Mouse (Mus musculus) liver, adult 2 months (tissue): ENCODE measurements around the gene Adamtsl1. TPM values are rescaled to one million over a fixed set of nuclear protein-coding genes. Genes with fewer than 3 reads are reported as not detected.

Experiments
- DNase-seq: peaks from one replicate; pipeline ENCODE4 v3.0.0-alpha.2; 2011; ENCODE audit warnings: low read depth, low spot score; ENCODE audit errors: extremely low read depth
- H3K27ac ChIP-seq: fragments of 200-500 bp; replicated peaks from 2 replicates; pipeline ENCODE4 v1.5.1; 2012; ENCODE audit warnings: low read depth, mild to moderate bottlenecking, control low read depth, inconsistent platforms, low read length; ENCODE audit not compliant: insufficient read depth
- H3K27me3 ChIP-seq: fragments of 200-500 bp; 2 replicates; pipeline ENCODE4 v1.6.1; 2012; ENCODE audit warnings: mild to moderate bottlenecking, moderate library complexity, low read length, inconsistent platforms; ENCODE audit not compliant: control insufficient read depth, insufficient read depth
- H3K36me3 ChIP-seq: fragments of 200-500 bp; 2 replicates; pipeline ENCODE4 v1.6.1; 2012; ENCODE audit warnings: low read length, inconsistent platforms; ENCODE audit not compliant: control insufficient read depth, insufficient read depth
- H3K4me1 ChIP-seq: fragments of 200-500 bp; 2 replicates; pipeline ENCODE4 v1.6.1; 2011; ENCODE audit warnings: low read length; ENCODE audit not compliant: control insufficient read depth, insufficient read depth
- H3K4me3 ChIP-seq: fragments of 200-500 bp; 2 replicates; pipeline ENCODE4 v1.5.1; 2011; ENCODE audit warnings: low read depth, mild to moderate bottlenecking, control low read depth, low read length, moderate library complexity; ENCODE audit not compliant: insufficient read depth
- H3K79me2 ChIP-seq: fragments of 200-500 bp; 2 replicates; pipeline ENCODE4 v1.6.1; 2012; ENCODE audit warnings: inconsistent platforms, mild to moderate bottlenecking, low read length, moderate library complexity; ENCODE audit not compliant: control insufficient read depth, insufficient read depth
- H3K9ac ChIP-seq: fragments of 200-500 bp; 2 replicates; pipeline ENCODE4 v1.6.1; 2012; ENCODE audit warnings: low read depth, mild to moderate bottlenecking, control low read depth, inconsistent platforms, low read length
- CTCF ChIP-seq: fragments of 200-500 bp; IDR thresholded peaks from 2 replicates; pipeline ENCODE4 v1.5.1; 2011; ENCODE audit warnings: low read depth, low read length, control low read depth
- POLR2A ChIP-seq: fragments of 200-500 bp; IDR thresholded peaks from 2 replicates; pipeline ENCODE4 v1.6.1; 2011; ENCODE audit warnings: low read length, control low read depth; ENCODE audit not compliant: insufficient read depth; ENCODE audit errors: extremely low read depth
- WGBS: fragments of 180-500 bp; shearing (Covaris S2); methylation state at CpG from one replicate; pipeline ENCODE4 v1.1.7; 2018; 5-methylcytosine and 5-hydroxymethylcytosine counted together
- polyA plus RNA-seq: library from polyadenylated mRNA; depleted of rRNA; stranded (reverse); fragments of >200 nt; gene quantifications from 2 replicates; pipeline ENCODE4 v1.2.3, GENCODE M21; 2012
- total RNA-seq: library from RNA; depleted of rRNA; stranded (reverse); fragments of >200 nt; gene quantifications from 2 replicates; pipeline ENCODE4 v1.2.3, GENCODE M21; 2014

Gene Adamtsl1
- total and polyA plus RNA-seq, 2 experiments: 0.61 to 0.65 TPM

GRCm38 (mm10) chr4:85939460-85939859 lies 425.5 kb downstream of the Adamtsl1 start:
- H3K27ac ChIP-seq: no peak overlapping the region
- WGBS: 60% methylated on average over 5 of the region's 5 CpGs
- H3K9ac ChIP-seq: no peak overlapping the region
- DNase-seq: no peak
- H3K4me3 ChIP-seq: no peak overlapping the region
- H3K79me2 ChIP-seq: no peaks in the 10 kb centered on the region
- H3K4me1 ChIP-seq: no peaks in the 10 kb centered on the region
- no peaks in the 10 kb centered on the region for H3K36me3 ChIP-seq
- no peaks in the 10 kb centered on the region for H3K27me3 ChIP-seq
- TF ChIP-seq CTCF (no peak), POLR2A (no peak)

- Histone ChIP-seq H3K4me1 (no peaks in the 10 kb centered on the region), H3K27me3 (no peaks in the 10 kb centered on the region), H3K27ac (no peak overlapping the region), H3K4me3 (no peak overlapping the region), H3K36me3 (no peaks in the 10 kb centered on the region), H3K79me2 (no peaks in the 10 kb centered on the region), H3K9ac (no peak overlapping the region)
- TF ChIP-seq CTCF (no peak), POLR2A (no peak)
- DNase-seq: no peak
- WGBS: 83% methylated on average over 2 of the region's 2 CpGs
These were observed 427.9 kb downstream of the Adamtsl1 start for GRCm38 (mm10) chr4:85941857-85942256.

- Histone ChIP-seq H3K36me3 (no peaks in the 10 kb centered on the region), H3K27ac (no peak overlapping the region), H3K27me3 (no peaks in the 10 kb centered on the region), H3K79me2 (no peaks in the 10 kb centered on the region), H3K4me1 (no peaks in the 10 kb centered on the region), H3K9ac (no peak overlapping the region), H3K4me3 (no peak overlapping the region)
- DNase-seq: no peak
- 69% methylated on average over 4 of the region's 4 CpGs for WGBS
- TF ChIP-seq POLR2A (no peak), CTCF (no peak)
These were observed 439.6 kb downstream of the Adamtsl1 start for GRCm38 (mm10) chr4:85953590-85953989.

GRCm38 (mm10) chr4:85955387-85955786 lies 441.4 kb downstream of the Adamtsl1 start:
- TF ChIP-seq CTCF: no peak
- TF ChIP-seq POLR2A: no peak
- Histone ChIP-seq H3K4me1 (no peaks in the 10 kb centered on the region), H3K36me3 (no peaks in the 10 kb centered on the region), H3K79me2 (no peaks in the 10 kb centered on the region), H3K9ac (no peak overlapping the region), H3K4me3 (no peak overlapping the region), H3K27ac (no peak overlapping the region), H3K27me3 (no peaks in the 10 kb centered on the region)
- WGBS: 79% methylated on average over 3 of the region's 3 CpGs
- no peak for DNase-seq

- WGBS: 83% methylated on average over 4 of the region's 4 CpGs
- no peaks in the 10 kb centered on the region for H3K79me2 ChIP-seq
- H3K27ac ChIP-seq: no peak overlapping the region
- no peaks in the 10 kb centered on the region for H3K27me3 ChIP-seq
- no peak for DNase-seq
- TF ChIP-seq CTCF (no peak), POLR2A (no peak)
- no peak overlapping the region for H3K4me3 ChIP-seq
- no peaks in the 10 kb centered on the region for H3K36me3 ChIP-seq
- no peaks in the 10 kb centered on the region for H3K4me1 ChIP-seq
- no peak overlapping the region for H3K9ac ChIP-seq
These were observed 443.3 kb downstream of the Adamtsl1 start for GRCm38 (mm10) chr4:85957266-85957665.

- Histone ChIP-seq H3K27ac (no peak overlapping the region), H3K4me1 (no peaks in the 10 kb centered on the region), H3K9ac (no peak overlapping the region), H3K27me3 (no peaks in the 10 kb centered on the region), H3K79me2 (no peaks in the 10 kb centered on the region), H3K4me3 (no peak overlapping the region), H3K36me3 (no peaks in the 10 kb centered on the region)
- 77% methylated on average over 1 of the region's 1 CpGs for WGBS
- DNase-seq: no peak
- TF ChIP-seq CTCF (no peak), POLR2A (no peak)
These were observed 443.9 kb downstream of the Adamtsl1 start for GRCm38 (mm10) chr4:85957879-85958278.
